Mouse (Mus musculus): ENCODE measurements around the gene Slc12a9.
A peak's percentile ranks its signal among the peaks of the same experiment; 100 is the strongest.
"Not testable (repeated sequence)": the region's sequence is repeated elsewhere in the genome, so short reads cannot be mapped to it uniquely, and the experiment has no call there.

Slc12a9 gene

GRCm38 (mm10) chr5:137287953-137288743, 45.2 kb downstream of the Slc12a9 start:
- DNase-seq (ENCODE audit: low spot score in 2 of 2), result peak; percentile 63 to 64

GRCm38 (mm10) chr5:137287032-137287952, 46.1 kb downstream of the Slc12a9 start, which contains the start of gene Ache:
TSS of gene Ache (plus strand) at chr5:137287519.
- DNase-seq (ENCODE audit: low spot score in 2 of 2), result peak; percentile 72

- peak; percentile 82 to 86 for DNase-seq (ENCODE audit: low spot score in 2 of 2)
Measured at GRCm38 (mm10) chr5:137286655-137287031, 46.8 kb downstream of the Slc12a9 start.

- DNase-seq (ENCODE audit: low spot score in 2 of 2), result no peak
Measured at GRCm38 (mm10) chr5:137285986-137286385, 47.4 kb downstream of the Slc12a9 start.

- no peak for DNase-seq (ENCODE audit: low spot score in 2 of 2)
Measured at GRCm38 (mm10) chr5:137285045-137285444, 48.4 kb downstream of the Slc12a9 start.

- not testable (repeated sequence) for DNase-seq (ENCODE audit: low spot score in 2 of 2)
Measured at GRCm38 (mm10) chr5:137284411-137284810, 49.0 kb downstream of the Slc12a9 start.

- no peak for DNase-seq (ENCODE audit: low spot score in 2 of 2)
Measured at GRCm38 (mm10) chr5:137277360-137278342, 55.7 kb downstream of the Slc12a9 start.

GRCm38 (mm10) chr5:137268131-137268910, 65.1 kb downstream of the Slc12a9 start:
- no peak for DNase-seq (ENCODE audit: low spot score in 2 of 2)

- DNase-seq (ENCODE audit: low spot score in 2 of 2), result no peak
Measured at GRCm38 (mm10) chr5:137264787-137265186, 68.6 kb downstream of the Slc12a9 start.
